Mouse (Mus musculus) bone marrow, adult 2 months (tissue): ENCODE measurements around the gene Rad51b.

Source experiments
- CTCF ChIP-seq: fragments of 200-500 bp; IDR thresholded peaks from 2 replicates; pipeline ENCODE4 v1.5.1; 2011; ENCODE audit warnings: low read length, control low read depth; ENCODE audit not compliant: control insufficient read depth, insufficient read depth
- POLR2A ChIP-seq: fragments of 200-500 bp; IDR thresholded peaks from 2 replicates; pipeline ENCODE4 v1.6.1; 2011; ENCODE audit warnings: low read depth, mild to moderate bottlenecking, control low read depth, low read length, borderline replicate concordance; ENCODE audit not compliant: control insufficient read depth

DNA sequence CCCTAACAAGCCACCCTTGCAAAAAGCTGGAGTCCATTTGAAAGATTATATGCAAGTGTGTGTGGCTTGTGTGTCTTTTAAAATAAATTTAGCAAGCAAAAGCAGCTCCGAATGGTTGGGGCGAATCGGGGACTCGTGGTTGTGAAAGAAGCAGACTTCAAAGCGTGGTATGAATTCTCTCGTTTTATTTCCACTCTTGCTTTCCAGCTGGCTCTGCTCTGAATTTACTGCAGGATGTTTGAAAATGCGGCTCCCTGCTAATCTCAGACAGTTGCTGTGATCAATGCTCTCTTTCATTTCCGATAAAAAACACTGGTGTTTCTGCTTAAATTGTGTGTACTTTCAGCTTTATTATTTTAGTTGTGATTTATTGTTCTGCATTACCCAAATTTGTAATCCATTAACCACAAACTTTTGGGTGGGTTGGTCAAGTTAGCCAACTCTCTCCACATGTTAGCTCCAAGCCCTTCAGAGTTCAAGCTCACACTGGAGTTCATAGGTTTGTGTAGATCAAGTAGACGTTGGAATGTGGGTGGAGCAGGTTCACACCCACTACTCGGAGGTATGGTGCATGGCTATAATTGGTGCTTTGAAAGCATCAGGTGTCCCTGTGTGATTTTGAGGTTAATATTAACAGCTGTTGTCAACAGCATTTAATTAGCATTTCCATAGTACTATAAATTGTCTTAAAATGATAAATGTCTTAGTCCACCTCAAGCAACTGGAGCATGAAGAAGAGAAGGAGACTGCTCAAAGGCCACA, 366.2 kb downstream of the Rad51b start:
- TF ChIP-seq CTCF (no peak), POLR2A (no peak)
